Mouse (Mus musculus) thymus, postnatal 10 days (tissue): ENCODE results near the gene Phf10.
A peak's percentile ranks its signal among the peaks of the same experiment; 100 is the strongest.
"Not testable (repeated sequence)": the region's sequence is repeated elsewhere in the genome, so short reads cannot be mapped to it uniquely, and the experiment has no call there.

Experiments used
- DNase-seq, 2 experiments: peaks; one replicate each; pipeline ENCODE4 v3.0.0; 2021; ENCODE audit warnings: low spot score in 2 of 2

Gene Phf10

DNA sequence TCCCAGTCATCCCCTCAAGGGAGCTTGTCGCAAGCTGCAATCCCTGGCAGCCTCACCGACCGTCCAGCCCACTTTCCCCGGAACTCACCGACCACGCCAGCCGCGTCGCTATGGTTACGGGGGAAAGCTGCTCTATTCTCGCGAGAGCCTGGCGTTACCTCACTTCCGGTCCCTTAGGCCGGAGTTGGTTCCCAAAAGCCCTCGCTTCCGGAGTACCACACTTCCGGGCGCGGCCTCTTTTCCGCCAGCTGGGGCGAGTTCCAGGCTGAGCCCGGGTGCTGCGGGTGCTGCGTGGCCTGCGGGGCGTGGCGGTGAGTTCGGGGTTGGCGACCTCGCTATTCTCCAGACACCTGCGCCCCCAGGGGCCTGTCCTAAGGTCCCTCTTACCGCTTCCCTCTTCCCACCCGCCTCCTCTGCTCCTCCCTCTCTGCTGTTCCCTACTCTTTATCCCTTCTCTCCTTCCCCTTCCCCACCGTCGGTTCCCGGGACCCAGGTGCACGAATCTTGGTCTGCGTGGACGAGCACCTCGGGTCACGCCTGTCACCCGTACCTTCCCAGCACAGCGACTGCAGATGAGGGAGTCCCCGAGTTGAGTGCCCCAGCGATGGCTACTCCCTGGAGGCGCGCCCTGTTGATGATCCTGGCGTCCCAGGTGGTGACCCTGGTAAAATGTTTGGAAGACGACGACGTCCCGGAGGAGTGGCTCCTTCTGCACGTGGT lies 17.9 kb downstream of the Phf10 start, which contains the start of the genes Wdr27 and 1600012H06Rik:
Gene Wdr27, minus strand, starts transcription at position 150 of the 720 bp plus-strand sequence.
Gene 1600012H06Rik, plus strand, starts transcription at position 176 of the 720 bp plus-strand sequence.
- peak; percentile 96 to 98 for DNase-seq

DNA sequence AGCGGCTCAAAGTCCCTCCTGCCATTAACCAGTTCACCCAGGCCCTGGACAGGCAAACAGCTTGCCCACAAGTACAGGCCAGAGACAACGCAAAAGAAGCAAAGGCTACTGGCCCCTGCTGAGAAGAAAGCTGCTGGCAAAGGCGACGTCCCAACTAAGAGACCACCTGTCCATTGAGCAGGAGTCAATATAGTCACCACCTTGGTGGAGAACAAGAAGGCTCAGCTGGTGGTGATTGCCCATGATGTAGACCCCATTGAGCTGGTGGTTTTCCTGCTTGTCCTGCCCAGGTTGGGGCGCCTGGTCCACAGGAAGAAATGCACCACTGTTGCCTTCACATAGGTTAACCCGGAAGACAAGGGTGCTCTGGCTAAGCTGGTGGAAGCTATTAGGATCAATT lies 18.9 kb downstream of the Phf10 start:
- DNase-seq = not testable (repeated sequence)

GRCm38 (mm10) chr17:14935841-14936605 lies 25.1 kb downstream of the Phf10 start:
- DNase-seq = no peak

GRCm38 (mm10) chr17:14935280-14935679 lies 25.8 kb downstream of the Phf10 start:
- DNase-seq = not testable (repeated sequence)

DNA sequence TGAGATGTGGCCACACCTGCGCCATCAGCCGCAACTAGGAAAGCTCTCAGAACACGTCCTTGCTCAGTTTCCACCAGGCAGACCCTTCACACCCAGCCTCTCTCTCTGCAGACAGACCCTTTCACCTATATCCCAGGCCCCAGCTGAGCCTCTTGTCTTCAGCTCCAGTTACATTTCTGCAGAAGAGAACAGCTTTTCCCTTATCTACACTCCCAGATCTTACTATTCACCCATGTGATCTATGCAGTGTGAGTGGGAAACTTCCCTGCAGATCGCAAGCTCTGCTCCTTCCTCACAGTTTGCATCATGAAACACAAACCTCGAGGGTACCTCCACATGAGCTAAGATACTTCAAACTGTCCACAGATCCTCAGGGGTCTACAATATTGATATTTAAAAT lies 29.6 kb downstream of the Phf10 start:
- no peak for DNase-seq

GRCm38 (mm10) chr17:14930697-14931096 lies 30.4 kb downstream of the Phf10 start:
- no peak for DNase-seq

DNA sequence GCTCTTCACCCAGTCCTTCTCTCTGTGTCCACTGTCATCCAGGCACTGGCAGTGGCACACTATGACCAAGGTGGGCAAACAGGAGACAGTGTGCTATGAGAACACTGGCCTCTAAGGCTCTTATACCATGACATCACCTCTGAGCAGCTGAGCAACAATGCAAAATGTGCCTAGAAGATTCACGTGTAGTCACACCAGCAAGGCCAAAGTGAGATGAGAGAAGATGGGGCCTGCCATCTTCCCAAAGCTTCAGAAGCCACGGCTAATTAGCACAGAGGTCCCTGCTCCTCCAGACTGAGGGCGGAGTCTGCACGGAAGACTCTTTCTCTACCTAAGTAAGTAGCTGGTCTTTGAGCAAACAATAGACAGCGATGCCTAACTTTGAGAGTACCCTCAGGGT lies 32.4 kb downstream of the Phf10 start:
- no peak for DNase-seq

DNA sequence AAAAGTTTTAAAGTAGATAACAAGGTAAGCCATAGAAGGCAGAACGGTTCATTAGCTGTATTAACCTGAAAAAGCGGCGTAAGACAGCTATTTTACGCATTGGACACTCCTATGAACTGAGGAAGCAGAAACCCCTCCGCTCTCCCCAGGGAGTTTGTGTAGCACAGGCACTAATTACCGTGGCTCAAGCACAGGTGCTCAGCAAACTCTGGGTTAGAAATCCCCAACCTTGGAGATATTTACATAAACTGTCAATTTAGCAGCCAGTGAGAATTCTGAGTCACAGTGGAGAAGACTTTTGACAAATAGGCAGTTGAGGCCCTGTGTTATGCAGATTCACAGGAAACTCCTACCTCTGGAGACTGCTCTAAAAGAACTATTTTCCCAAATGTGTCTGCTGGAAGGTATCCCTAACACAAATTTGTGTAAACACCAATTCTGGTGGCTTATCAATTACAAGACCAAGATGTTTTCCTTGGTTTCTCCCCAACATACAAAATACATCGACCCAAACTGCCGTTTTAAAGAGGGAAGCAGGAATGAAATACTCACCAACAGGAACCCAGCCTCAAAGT lies 33.3 kb downstream of the Phf10 start:
- DNase-seq = no peak

- peak in 1 of 2 experiments; percentile 18 for DNase-seq
Measured at GRCm38 (mm10) chr17:14921582-14921981, 39.5 kb downstream of the Phf10 start.

DNA sequence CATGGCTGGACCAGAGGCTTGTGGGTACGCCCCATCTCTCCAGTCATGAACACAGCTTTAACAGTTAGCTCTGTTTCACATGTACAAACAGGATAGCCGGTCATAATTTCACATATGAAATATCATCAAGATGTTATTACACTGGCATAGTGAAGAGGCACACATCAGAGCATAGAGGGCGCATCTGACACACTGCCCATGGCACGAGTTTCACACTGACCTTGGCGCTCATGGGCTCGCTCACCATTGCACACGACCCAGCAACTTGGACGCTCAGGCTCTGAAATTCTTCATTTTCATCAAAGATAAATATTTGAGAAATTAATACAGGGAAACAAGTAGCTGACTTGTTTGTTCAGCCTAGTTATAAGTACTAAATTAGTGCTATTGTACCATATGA lies 43.2 kb downstream of the Phf10 start:
- DNase-seq = no peak

- DNase-seq = no peak
Measured at GRCm38 (mm10) chr17:14914401-14914800, 46.7 kb downstream of the Phf10 start.

- DNase-seq = peak; percentile 37 to 44
Measured at GRCm38 (mm10) chr17:14912981-14913380, 48.1 kb downstream of the Phf10 start.

GRCm38 (mm10) chr17:14912420-14912819 lies 48.7 kb downstream of the Phf10 start:
- peak in 1 of 2 experiments; percentile 47 for DNase-seq

DNA sequence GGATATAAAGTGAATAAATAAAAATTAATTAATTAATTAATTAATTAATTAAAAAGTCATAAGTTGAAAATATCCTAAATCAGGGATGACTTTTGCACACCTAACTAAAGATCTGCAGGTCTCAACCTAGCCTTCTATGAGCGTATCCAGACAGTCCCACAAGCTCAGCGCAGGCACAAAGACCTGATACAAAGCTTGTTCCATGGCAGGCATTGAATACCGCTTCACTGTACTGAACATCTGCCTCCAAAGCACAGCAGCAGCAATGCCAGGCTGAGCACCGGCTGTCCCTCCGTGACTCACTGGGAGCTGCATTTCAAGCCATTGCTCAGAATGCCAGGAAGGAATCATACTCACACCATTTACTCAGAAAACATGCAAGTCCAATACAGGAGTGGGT lies 50.3 kb downstream of the Phf10 start:
- DNase-seq = no peak

- peak; percentile 69 to 74 for DNase-seq
Measured at GRCm38 (mm10) chr17:14909331-14909730, 51.7 kb downstream of the Phf10 start.

GRCm38 (mm10) chr17:14907136-14907535 lies 53.9 kb downstream of the Phf10 start:
- peak; percentile 30 to 34 for DNase-seq

DNA sequence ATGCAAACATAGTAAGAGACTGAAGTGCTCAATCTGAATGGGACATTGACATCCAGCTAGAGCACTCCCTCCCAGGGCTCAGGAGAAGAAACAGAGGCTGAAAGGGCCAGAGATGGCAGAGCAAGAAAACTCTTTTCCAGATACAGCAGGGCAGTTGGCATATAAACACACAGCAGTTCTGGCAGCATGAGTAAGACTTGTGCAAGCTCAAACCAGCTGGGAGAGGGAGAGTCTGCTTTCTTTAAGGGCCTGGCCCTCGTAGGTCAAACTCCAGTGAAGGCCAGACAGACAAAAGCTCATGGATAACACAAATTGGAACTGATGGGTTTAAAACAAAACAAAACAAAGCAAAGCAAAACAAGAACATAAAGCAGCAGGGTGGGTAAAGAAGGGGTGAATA lies 54.5 kb downstream of the Phf10 start:
- no peak for DNase-seq

- DNase-seq = peak; percentile 72 to 87
Measured at GRCm38 (mm10) chr17:14904637-14905265, 56.3 kb downstream of the Phf10 start.

DNA sequence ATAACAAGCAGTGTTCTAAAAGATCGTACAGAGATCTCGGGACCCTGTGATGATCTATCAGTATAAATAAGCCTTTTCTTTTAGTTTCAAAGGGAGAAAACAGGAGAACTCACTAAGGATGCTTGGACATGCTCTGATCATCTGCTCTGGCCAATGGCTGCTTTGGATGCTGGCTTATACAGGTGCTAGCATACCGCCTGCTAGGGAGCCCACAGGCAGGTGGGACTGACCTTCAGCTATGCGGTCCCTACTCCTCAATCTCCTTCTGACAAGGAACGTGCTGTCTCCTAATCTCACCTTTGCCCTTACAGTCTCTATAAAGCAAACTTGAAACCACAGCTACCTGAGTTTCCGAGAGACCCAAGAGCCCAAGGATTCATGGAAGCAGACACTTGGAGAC lies 56.9 kb downstream of the Phf10 start:
- DNase-seq = no peak

GRCm38 (mm10) chr17:14903212-14903611 lies 57.9 kb downstream of the Phf10 start:
- DNase-seq = no peak

- DNase-seq = no peak
Measured at GRCm38 (mm10) chr17:14898972-14899371, 62.1 kb downstream of the Phf10 start.

GRCm38 (mm10) chr17:14895058-14895457 lies 66.0 kb downstream of the Phf10 start:
- DNase-seq = not testable (repeated sequence)
